Mouse (Mus musculus): ENCODE measurements around the gene Slc7a5.

DNA sequence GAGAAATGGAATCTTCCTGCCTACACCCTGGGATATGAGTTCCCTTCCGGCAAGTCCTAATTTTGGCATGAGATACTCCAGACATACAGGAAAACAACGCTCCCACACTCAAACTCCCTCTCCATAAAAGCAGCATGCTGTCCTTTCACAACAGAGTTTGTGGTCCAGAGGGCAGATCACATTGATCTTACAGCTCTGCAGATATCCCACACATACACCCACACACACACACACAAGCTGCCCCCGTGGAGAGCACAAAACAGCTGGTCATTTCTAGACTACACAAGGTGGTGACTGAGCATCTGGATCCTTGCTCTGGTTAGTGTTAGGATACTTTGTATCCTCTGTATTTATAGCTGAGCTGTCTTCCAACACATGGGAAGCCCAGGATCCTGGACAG, 32.4 kb downstream of the Slc7a5 start:
- TF ChIP-seq CTCF (IDR thresholded peaks at IDR 0.05; ENCODE audit: borderline replicate concordance, extremely low read depth, insufficient read depth, insufficient read length): no peak
- no peak for TF ChIP-seq POLR2A (IDR thresholded peaks at IDR 0.05; ENCODE audit: borderline replicate concordance, extremely low read depth, insufficient read depth, insufficient read length, poor library complexity, severe bottlenecking)
